Mouse (Mus musculus) embryo, embryonic 10 days (tissue): ENCODE measurements around the gene Krt81.
A peak's percentile ranks its signal among the peaks of the same experiment; 100 is the strongest.

Source experiments
- DNase-seq: peaks from one replicate; pipeline ENCODE4 v3.0.0-alpha.2; 2015; ENCODE audit warnings: low spot score

Krt81 gene

DNA sequence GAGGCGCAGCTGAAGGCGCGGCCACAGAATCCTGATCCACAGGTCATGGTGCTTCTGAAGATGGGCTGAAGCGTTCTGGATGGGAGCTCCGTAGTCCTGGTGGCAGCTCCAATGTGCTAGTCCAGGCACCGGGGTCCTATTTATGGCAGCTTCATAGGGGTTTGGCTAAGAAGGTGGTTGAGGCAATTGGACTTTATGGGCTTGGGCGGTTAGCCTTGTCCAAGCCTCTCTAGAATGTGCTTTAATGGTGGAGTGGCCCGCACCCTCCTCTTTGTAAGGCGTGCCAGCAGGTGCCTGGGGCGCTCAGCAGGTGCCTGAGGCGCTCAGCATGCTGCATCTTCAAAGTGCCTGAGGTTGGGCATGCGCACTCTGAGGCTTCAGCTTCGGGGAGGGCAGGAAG lies at the start of gene Krt81:
Gene Krt81 (minus strand): TSS at position 101 of the 400 bp plus-strand sequence.
- no peak for DNase-seq

DNA sequence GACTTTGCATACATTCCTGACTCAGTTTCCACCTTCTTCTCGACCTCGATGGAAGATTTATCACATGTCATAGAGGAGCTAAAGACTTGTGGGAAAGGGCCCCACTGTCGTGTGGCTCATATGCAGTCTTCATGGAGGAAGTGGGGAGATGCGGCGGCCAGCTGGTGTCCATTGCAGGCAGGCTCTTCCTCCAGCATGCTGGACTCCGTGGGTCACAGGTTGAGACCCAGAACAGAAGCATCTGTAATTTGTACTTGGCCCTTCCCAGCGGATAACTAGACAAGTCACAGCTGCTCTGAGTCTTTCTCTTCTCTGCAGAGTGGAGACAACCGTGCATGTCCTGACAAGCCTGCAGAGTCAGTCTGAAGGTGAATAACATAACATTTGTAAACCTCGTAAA lies 44.7 kb upstream of the Krt81 start:
- DNase-seq = no peak

DNA sequence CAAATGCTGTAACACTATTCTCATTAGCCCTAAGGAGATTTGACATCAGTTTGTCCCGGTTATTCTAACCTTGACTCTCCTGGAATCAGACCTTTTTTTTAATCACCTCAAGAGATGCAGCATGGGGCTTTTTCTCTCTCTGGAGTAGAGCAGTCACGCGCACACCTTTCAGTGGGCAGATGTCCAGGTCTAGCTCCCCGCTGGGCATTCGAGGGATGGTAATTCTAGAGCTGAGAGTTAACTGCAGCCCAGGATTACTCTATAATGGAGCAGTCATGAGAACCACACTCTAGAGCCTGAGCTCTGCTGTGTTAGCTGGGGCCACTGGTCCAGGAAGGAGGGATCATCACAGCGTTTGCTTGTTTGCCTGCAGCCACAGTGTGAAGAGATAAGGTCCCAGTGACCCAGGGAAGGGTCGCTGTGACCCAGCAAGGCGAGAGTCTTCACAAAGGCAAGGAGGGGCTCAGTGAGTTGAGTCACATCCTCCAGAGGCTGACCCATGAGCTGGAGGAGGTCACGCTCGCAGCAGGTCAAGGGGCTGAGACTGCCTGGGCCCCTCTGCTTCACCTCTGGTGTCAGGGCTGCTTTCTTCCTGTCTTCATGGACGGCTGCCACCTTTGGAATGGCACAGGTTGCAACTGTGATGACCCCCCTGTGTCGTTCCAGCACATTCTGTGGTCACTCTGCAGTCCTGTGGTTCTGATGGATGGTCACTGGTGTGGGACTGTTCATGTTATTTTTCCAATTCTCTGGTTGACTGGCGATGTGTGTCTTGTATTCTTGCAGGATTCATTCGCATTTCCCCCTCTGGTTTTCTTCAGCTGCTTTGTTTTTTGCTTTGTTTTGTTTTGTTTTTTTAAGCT lies 43.6 kb upstream of the Krt81 start:
- peak; percentile 40 for DNase-seq

DNA sequence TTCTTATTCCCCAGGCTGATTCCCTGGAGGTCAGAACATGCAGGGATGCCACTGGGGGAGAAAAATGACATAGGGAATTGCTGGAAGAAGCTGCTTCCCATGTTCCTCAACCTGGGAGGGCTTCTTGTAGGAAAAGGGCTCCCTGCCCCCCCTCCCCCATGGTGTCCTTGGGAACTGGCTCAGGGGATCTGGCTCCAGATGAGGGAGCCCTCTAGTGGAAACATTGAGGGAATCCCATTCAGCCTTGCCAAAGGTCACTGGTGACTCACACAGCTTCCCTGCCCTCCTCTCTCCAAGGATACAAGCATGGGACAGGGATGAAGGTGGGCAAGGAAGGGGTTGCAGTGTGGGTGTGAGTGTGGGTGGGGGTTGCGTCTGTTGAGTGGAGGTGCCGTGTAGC lies 33.6 kb upstream of the Krt81 start:
- peak; percentile 35 for DNase-seq

DNA sequence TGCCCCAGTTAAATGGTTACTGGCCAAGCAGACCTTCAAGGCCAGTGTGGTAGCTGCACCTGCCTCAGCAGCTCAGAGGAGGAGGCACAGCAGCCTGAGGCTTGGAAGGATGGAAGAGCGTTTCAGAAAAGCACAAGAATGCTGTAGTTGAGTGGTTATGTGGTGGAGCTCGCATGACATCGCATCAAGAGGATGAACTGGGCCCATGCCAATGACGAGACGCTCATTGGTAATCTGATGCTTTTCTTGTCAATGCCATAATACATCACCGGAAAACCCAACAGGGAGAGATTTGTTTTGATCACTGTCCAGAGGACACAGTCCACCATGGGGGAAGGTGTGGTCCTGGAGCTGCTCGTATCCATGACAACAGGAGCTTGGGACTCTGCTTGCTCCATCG lies 31.7 kb upstream of the Krt81 start:
- DNase-seq = no peak

DNA sequence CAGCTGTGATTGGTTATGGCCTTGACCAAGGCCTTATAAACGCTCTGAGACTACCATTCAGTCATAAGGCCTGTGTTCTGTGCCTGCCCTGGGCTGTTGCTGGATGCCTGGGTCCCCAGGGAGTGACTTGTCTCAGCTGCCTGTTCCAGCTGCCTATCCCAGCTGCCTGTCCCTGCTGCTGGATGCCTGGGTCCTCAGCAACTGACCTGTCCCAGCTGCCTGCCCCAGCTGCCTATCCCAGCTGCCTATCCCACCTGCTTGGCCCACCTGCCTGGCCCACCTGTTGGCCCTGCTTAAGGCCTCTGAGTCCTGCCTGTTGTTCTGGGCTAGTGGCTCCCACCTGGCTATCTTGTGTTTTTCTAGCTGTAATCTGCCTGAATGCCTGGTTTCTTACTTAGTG lies 30.7 kb upstream of the Krt81 start:
- no peak for DNase-seq

DNA sequence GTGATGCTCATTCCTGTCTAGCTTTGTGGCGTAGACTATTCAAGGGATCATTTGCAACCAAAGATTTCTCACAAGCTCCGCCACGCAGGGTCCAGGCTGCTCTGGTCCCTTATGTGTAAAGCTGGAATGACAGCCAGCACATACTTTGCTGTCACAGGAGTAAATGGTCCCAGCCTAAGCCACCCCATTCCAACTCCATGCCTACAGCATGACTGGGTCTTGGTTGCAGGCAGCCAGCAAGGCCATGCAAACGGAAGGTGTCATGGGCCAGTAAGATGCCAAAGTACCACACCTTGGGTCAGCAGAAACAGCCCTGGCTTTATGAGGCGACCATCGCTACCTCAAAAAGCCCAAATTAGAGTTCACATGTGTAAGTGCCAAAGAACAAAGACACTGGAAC lies 30.2 kb upstream of the Krt81 start:
- no peak for DNase-seq

DNA sequence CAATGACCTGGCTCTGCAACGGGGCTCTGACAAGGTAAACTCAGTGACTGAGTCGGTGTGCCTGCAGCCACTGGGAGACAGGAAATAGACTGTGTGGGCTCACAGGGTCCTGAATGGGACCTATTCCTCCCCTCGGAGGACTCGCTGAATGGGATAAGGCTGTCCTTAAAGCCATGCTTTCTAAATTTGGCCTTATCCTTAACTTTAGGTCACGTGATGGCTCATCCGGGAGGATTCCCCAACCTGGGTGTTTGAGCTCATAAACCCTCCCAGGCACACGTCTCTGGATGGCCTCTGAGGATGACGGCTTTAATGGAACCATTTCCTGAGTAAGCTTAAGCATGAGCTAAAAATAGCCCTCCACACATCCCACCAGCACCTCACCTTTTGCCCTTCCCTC lies 29.2 kb upstream of the Krt81 start:
- DNase-seq = no peak

DNA sequence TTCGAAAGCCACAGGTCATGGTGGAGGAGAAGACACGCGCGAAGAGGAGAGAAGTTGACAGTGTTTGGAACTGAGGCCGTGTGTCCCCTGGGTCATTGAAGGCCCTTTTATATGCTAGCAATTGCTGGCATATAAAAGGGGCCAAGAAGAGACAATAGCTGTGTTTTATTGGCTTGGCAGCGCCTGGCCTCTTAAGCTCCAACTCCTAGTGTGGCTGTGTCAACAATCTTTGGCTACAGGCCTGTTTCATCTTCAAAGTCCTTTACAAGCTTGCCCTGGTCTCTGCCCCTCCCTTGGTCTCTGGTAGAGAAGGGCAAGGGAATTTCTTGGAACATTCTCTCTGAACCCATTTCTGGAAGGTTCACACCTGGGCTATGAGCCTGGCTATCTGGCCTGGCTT lies 27.9 kb upstream of the Krt81 start, which contains the start of gene Krt83:
Gene Krt83 (minus strand): TSS at position 82 of the 400 bp plus-strand sequence.
- DNase-seq = no peak

DNA sequence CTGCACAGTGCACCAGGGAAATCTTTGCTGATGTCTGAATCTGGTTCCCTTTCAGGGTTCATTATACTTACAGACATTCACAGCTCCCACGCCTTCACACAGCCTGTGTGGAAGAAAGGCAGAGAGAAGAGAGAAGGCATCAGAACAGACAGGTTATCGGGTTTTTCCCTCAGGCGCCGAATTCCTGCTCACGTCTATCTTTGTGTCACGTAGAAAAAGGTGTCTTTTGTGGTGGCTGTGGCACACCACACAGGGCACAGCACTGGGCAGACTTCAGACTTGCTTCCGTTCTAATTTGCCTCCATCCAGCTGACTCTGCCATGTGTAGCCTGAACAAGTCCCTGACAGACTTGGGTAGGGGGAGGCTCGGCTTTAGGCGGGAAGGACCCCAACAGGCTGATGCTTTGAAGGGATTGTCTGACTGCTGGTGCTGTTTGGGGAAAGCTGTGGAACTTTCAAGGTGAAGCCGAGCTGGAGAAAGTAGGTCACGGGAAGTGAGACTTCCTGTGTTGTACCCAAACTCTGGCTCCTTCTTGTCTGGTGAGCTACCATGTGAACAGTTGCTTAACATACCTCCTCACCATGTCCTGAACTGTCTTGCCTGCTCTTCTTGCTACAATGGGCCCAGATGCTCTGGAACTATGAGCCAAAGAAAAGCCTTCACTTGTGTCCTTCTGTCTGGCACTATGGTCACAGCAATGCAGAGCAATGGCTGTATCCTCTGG lies 22.5 kb upstream of the Krt81 start:
- DNase-seq = no peak

DNA sequence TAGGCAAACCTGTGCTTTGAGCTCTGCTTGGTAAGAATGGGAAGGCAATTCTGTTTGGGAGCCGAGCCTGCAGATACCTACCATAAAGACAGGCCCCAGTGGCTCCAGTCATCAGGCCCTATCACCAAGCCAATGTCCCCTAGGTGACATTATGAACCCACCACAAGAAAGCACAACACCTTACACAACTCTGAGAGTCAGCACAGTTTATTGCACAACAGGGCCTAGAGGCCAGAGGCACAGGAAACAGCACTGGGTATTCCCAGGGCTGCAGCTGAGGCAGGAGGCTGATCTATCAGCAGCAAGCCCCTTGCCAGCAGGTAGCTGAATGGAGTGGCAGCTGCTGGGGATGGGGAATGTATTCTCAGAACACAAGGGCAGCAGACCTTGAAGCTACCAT lies 21.4 kb upstream of the Krt81 start:
- DNase-seq = no peak

DNA sequence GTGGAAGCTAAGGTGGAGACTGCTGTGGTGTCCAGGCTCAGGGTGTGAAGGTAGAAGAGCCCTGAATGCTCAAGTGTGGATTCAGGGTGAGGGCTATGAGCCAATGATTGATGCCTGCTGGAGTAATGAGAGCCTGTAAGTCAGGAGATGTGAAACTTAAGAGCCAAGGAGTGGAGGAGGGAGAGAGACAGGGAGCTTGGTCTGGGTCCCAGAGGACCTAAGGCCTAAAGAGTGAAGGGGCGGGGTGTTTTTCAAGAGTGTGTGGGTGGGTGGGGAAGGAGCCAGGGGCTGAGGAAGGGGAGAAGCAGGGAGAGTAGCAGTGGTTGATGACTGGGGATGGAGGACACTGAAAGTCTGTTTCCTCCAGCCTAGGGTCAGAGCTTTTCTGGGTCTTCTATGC lies 20.1 kb upstream of the Krt81 start:
- DNase-seq = no peak

DNA sequence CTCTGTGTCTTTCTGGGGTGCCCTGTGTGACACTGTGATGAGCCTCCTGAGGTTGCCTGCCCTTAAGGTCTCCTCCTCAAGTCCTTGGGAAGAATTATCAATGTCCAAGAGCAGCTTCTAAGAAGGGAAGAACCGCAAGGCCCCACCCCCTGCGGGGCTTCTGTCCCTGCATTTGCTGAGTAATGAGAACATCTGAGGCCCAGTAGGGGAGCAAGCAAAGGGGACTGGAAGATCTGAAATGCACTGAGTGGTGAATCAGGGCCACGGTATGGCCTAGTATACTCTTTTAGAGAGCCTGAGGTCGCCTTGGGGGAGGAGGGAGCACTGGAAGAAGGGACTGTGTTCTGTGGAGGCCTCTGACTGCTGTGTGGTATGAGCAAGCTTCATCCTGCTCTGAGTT lies 18.5 kb upstream of the Krt81 start:
- DNase-seq = no peak

DNA sequence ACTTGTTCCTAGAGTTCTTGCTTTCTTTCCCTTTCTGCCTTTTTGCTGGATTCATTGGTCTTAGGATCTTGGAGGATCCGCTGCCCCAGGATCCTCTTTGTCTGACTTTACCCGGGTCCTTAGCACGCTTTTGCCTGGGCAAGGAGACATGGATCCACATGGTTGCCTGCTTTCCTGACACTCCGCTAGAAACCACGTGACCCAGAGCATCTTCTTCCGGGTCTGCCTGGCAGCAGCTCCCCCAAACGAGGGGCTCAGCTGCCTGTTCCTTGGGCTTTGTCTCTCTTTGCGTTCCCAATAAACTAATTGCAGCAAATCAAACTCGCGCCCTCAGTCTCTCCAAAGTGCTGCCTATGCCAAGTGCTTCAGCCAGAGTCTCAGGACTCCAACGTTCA lies 16.1 kb upstream of the Krt81 start:
- peak; percentile 32 for DNase-seq

DNA sequence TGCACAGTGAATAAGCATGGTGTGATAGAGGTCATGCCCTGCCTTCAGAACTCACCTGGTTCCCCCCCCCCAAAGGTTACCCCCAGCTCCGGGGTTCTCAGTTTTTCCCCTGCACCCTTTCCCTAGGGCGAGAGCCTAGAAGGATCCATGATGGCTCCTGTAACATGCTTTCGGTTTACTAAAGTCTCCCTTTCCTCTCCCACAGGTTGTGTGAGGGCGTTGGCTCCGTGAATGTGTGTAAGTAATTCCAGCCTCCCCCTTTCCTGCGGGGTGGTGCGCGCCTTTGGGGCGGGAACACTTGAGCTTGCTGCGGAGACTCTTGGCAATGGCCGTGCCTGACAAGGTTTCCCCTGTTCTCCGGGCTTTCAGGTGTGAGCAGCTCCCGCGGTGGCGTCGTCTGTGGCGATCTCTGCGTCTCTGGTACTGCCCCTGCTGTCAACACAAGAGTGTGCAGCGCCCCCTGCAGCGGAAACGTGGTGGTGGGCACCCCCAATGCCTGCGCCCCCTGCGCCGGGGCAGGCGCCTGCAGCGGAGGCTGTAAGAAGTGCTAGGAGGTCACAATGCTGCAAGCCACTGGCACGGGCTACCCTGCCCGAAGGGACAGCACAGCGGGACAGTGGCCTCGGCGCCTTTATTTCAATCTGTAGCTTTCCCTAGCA lies 15.6 kb upstream of the Krt81 start:
- DNase-seq = peak; percentile 74

DNA sequence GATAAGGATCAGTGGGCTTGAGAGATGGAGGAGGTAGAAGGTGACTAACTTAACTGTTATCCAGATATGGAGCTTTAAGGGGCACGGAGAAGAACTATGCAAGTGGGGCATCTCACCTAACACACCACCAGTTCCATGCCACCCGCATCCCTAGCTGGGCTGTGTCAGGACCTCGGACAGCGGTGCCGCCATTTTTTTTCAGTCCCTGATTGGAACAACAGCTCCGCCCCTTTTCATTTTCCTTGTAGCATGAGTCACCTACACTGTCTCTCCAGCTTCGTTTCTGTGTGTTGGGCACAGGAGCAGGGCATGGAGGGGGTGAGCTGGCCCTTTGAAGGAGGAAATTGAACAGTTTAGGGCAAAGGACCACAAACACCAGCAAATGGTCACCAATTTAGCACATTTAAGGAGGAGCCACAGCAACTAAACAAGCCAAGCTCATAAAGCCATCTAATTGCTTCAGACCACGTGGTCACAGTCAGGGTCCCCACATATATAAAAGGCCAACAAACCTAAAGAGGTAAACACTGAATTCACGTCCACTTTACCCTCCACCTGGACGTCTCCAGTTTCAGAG lies 9.5 kb upstream of the Krt81 start, which contains the start of gene Krt86:
Gene Krt86 (plus strand): TSS at position 527 of the 577 bp plus-strand sequence.
- peak; percentile 72 for DNase-seq

DNA sequence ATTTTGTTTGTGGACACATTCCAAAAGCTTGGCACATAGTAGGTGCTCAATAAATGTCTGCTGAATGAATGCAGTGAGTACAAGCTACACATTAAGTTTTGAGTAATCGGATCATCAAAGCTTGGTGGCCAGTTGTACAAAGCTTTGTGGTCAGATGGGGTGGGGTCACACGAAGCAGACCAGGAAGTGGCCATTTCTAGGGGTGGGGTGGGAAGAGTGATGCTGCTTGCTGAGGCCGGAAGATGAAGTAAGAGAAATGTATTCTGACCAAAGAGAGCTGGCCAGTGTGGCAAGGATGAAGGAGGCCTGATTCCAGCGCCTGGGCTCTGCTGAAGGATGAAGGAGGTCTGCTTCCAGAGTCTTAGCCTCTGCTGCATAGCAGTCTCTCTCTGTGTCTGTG lies 5.5 kb upstream of the Krt81 start:
- no peak for DNase-seq

DNA sequence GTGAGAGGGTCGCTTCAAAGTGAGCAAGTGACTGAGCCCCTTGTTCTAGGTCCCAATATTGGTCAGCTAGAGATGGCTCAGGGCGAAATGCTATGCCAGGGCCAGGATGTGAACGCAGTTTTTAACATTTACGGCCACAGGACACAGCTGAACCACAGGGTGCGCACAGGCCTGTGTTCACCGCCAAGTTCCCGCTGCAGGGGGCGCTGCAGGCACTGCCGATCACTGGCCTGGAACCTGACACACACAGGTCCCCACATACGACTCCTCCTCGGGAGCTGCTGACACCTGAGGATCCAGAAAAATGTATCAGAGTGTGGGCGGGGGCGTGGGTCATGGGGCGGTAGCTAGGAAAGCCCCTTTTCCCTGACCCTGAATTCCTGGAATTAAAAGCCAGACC lies 4.3 kb downstream of the Krt81 start:
- no peak for DNase-seq

DNA sequence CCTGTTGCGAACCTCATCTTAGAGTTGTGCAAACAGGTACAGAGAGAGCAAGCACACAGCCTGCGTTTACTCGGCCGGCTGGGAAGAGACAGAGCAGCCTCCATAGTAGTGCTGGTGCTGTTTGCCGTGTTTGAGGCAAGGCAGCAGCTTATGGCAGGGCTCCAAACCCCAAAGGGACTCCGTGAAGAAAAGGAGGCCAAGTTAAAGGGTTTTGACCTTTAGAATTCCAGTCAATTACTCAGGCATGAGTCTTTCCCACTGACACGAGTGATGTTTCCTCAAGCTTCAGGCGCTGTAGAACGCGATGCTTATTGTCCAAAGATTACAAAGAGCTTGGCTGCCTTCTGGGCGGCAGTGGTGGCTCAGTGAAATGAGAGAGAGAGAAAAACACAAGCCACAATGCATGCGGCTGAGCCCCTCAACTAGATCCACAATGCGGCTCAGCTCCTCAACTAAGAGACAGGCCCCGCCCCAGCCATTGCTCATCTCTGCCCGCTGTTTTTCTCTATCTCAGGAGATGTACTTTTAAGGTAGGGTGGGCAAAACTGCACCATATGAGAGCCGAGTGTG lies 5.1 kb downstream of the Krt81 start:
- peak; percentile 25 for DNase-seq

DNA sequence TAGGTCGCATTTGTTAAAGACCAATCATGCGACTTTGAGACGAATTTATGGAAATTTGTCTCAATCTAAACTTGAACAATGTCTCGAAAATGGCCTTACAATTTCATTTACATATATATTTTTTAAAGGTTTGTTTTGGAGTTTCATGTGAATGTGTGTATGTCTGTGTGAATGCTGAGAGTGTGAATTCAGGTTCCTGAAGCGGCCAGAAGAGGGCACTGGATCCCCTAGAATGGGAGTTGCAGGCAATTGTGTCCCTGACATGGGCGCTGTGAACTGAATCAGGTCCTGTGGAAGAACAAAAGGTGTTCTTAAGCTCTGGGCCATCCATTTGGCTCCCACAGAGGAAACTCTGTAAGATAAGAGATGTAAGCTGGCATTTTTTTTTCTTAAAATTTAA lies 7.7 kb downstream of the Krt81 start:
- no peak for DNase-seq

DNA sequence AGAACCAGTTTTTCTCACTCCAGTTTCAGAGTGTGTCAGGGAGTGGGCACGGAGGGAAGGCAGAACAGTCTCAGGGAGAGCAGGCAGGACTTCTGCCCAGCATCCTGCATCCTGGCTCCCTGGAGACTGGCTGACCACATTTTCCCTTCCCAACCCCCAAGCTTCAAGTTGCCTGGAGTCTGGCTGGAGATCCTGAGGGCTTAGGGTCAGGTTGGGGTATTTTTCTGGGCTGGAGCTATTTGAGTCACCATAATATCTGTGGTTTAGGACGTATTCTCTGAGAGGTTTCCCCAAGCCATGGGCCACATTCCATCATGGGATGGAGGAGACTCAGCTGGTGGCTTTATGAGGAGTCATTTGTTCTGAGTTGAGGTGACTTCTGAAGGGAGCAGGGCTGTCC lies 8.3 kb downstream of the Krt81 start:
- DNase-seq = no peak

DNA sequence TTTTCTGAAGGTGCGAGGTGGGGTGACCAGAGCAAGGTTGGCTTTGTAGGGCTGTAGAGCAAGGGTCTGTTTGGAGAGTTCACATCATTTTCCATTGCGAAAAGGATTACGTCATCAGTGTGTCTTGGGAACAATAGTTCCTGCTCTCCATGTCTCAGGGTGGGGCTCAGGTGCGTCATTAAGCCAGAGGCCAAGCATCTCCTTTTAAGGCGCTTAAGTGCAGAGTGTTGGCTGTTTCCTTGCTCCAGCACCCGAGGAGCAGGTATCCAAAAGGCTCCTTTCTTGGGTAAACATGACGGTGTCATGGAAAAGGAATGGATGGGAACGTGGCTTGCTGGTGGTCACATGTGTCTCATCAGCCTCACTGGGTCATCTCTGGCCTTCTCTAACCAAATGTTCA lies 8.8 kb downstream of the Krt81 start:
- no peak for DNase-seq
